Mouse (Mus musculus) erythroblast, embryonic 14.5 days (primary cell): ENCODE data around the gene Rps3a1. TPM values are rescaled to one million over a fixed set of nuclear protein-coding genes. Genes with fewer than 3 reads are reported as not detected.
A peak's percentile ranks its signal among the peaks of the same experiment; 100 is the strongest.

Experiments
- H3K27me3 ChIP-seq: 2 replicates; pipeline ENCODE4 v1.6.1; 2012; ENCODE audit warnings: inconsistent platforms; ENCODE audit not compliant: control insufficient read depth
- H3K36me3 ChIP-seq: 2 replicates; pipeline ENCODE4 v1.6.1; 2012; ENCODE audit warnings: mild to moderate bottlenecking, inconsistent platforms; ENCODE audit not compliant: control insufficient read depth
- H3K4me1 ChIP-seq: 2 replicates; pipeline ENCODE4 v1.6.1; 2012; ENCODE audit warnings: inconsistent platforms; ENCODE audit not compliant: control insufficient read depth
- H3K4me3 ChIP-seq: replicated peaks from 2 replicates; pipeline ENCODE3; 2012; ENCODE audit warnings: moderate library complexity, mild to moderate bottlenecking, inconsistent platforms
- H3K9me3 ChIP-seq: 2 replicates; pipeline ENCODE4 v1.6.1; 2012; ENCODE audit warnings: low read length, inconsistent platforms, mixed read lengths; ENCODE audit not compliant: control insufficient read depth
- GATA1 ChIP-seq: IDR thresholded peaks from 2 replicates; pipeline ENCODE4 v1.6.1; 2012; ENCODE audit warnings: low read length, inconsistent platforms, mixed read lengths
- TAL1 ChIP-seq: IDR thresholded peaks from 3 replicates; pipeline ENCODE4 v1.6.1; 2012; ENCODE audit warnings: low read length, inconsistent platforms, mixed read lengths
- polyA plus RNA-seq: library from polyadenylated mRNA; stranded (reverse); fragments of >175 nt; gene quantifications from 2 replicates; pipeline ENCODE4 v1.2.3, GENCODE M21; 2012

Rps3a1 gene
- polyA plus RNA-seq, 1 experiment, result 20.8 TPM

- no peaks in the 10 kb centered on the region for H3K27me3 ChIP-seq
- no peak overlapping the region for H3K4me3 ChIP-seq
- H3K9me3 ChIP-seq, result peaks cover 4% of the 10 kb centered on the region; the same call in 1 of the 2 replicates
- H3K36me3 ChIP-seq, result peaks cover 33% of the 10 kb centered on the region
- TF ChIP-seq TAL1 (no peak), GATA1 (no peak)
- peaks cover 4% of the 10 kb centered on the region for H3K4me1 ChIP-seq
Measured at GRCm38 (mm10) chr3:86122156-86122555, 20.3 kb downstream of the Rps3a1 start.

GRCm38 (mm10) chr3:86119237-86119932 is 23.1 kb downstream of the Rps3a1 start:
- Histone ChIP-seq H3K36me3 (peaks cover 37% of the 10 kb centered on the region), H3K27me3 (no peaks in the 10 kb centered on the region), H3K9me3 (peaks cover 15% of the 10 kb centered on the region), H3K4me1 (peaks cover 6% of the 10 kb centered on the region), H3K4me3 (no peak overlapping the region)
- TF ChIP-seq GATA1 (no peak), TAL1 (no peak)

- peaks cover 34% of the 10 kb centered on the region for H3K36me3 ChIP-seq
- H3K27me3 ChIP-seq, result no peaks in the 10 kb centered on the region
- peaks cover 11% of the 10 kb centered on the region for H3K9me3 ChIP-seq
- peaks cover 14% of the 10 kb centered on the region for H3K4me1 ChIP-seq
- no peak overlapping the region for H3K4me3 ChIP-seq
- no peak for TF ChIP-seq TAL1
- TF ChIP-seq GATA1, result no peak
Measured at GRCm38 (mm10) chr3:86116951-86117350, 25.6 kb downstream of the Rps3a1 start.

GRCm38 (mm10) chr3:86114659-86115338 is 27.7 kb downstream of the Rps3a1 start:
- no peaks in the 10 kb centered on the region for H3K27me3 ChIP-seq
- no peak for TF ChIP-seq GATA1
- no peak for TF ChIP-seq TAL1
- peaks cover 34% of the 10 kb centered on the region for H3K4me1 ChIP-seq
- H3K4me3 ChIP-seq, result no peak overlapping the region
- H3K9me3 ChIP-seq, result peaks cover 11% of the 10 kb centered on the region
- H3K36me3 ChIP-seq, result peaks cover 32% of the 10 kb centered on the region

- peaks cover 33% of the 10 kb centered on the region for H3K36me3 ChIP-seq
- TF ChIP-seq GATA1 (no peak), TAL1 (no peak)
- H3K27me3 ChIP-seq, result no peaks in the 10 kb centered on the region
- H3K9me3 ChIP-seq, result peaks cover 11% of the 10 kb centered on the region
- no peak overlapping the region for H3K4me3 ChIP-seq
- H3K4me1 ChIP-seq, result peaks cover 54% of the 10 kb centered on the region
Measured at GRCm38 (mm10) chr3:86112766-86113165, 29.7 kb downstream of the Rps3a1 start.

- TF ChIP-seq GATA1 (no peak), TAL1 (no peak)
- peaks cover 74% of the 10 kb centered on the region for H3K4me1 ChIP-seq
- peak overlapping the region; percentile 48 for H3K4me3 ChIP-seq
Measured at GRCm38 (mm10) chr3:86110077-86110476, 32.4 kb downstream of the Rps3a1 start.

GRCm38 (mm10) chr3:86109099-86109498 is 33.4 kb downstream of the Rps3a1 start:
- Histone ChIP-seq H3K27me3 (no peaks in the 10 kb centered on the region), H3K4me1 (peaks cover 80% of the 10 kb centered on the region), H3K36me3 (peaks cover 36% of the 10 kb centered on the region), H3K9me3 (0 out of 2 replicates have a peak, but pooled peaks cover 2% of the 10 kb centered on the region), H3K4me3 (peak overlapping the region; percentile 49)
- no peak for TF ChIP-seq TAL1
- no peak for TF ChIP-seq GATA1

More at GRCm38 (mm10) chr3:86110077-86110476, 32.4 kb downstream of the Rps3a1 start:
- Histone ChIP-seq H3K27me3 (no peaks in the 10 kb centered on the region), H3K36me3 (peaks cover 41% of the 10 kb centered on the region), H3K9me3 (0 out of 2 replicates have a peak, but pooled peaks cover 2% of the 10 kb centered on the region)

GRCm38 (mm10) chr3:86108576-86108975 is 33.9 kb downstream of the Rps3a1 start:
- Histone ChIP-seq H3K27me3 (no peaks in the 10 kb centered on the region), H3K4me1 (peaks cover 86% of the 10 kb centered on the region), H3K9me3 (0 out of 2 replicates have a peak, but pooled peaks cover 2% of the 10 kb centered on the region), H3K36me3 (peaks cover 36% of the 10 kb centered on the region), H3K4me3 (peak overlapping the region; percentile 49)
- TF ChIP-seq TAL1 (peak; percentile 45; the same call in 1 of the 3 replicates), GATA1 (peak; percentile 88)

- H3K27me3 ChIP-seq, result no peaks in the 10 kb centered on the region
- H3K4me1 ChIP-seq, result peaks cover 89% of the 10 kb centered on the region
- peaks cover 32% of the 10 kb centered on the region for H3K36me3 ChIP-seq
- peak overlapping the region; percentile 27 for H3K4me3 ChIP-seq
- no peak for TF ChIP-seq GATA1
- no peak for TF ChIP-seq TAL1
- 0 out of 2 replicates have a peak, but pooled peaks cover 2% of the 10 kb centered on the region for H3K9me3 ChIP-seq
Measured at GRCm38 (mm10) chr3:86107637-86108539, 34.6 kb downstream of the Rps3a1 start.
